Mouse (Mus musculus) MEL (cell line): ENCODE data around the gene Fgf16.

Source experiments
- CTCF ChIP-seq, 3 experiments: IDR thresholded peaks in 2 of 3; conservative IDR thresholded peaks in 1 of 3; 2 replicates each; pipeline ENCODE4 v1.5.1; 2011 to 2012; ENCODE audit warnings: low read length in 3 of 3, low read depth in 2 of 3, mild to moderate bottlenecking in 2 of 3, improper control_type of control experiment in 1 of 3, inconsistent platforms in 1 of 3, mixed read lengths in 1 of 3, moderate library complexity in 1 of 3; ENCODE audit not compliant: control insufficient read depth in 1 of 3, insufficient read depth in 1 of 3, poor library complexity in 1 of 3, severe bottlenecking in 1 of 3
- ELF1 ChIP-seq: IDR thresholded peaks from 2 replicates; pipeline ENCODE4 v1.6.1; 2014; ENCODE audit warnings: low read depth, mild to moderate bottlenecking, inconsistent platforms, low read length, improper control_type of control experiment, moderate library complexity
- EP300 ChIP-seq, 2 experiments: IDR thresholded peaks; 2 replicates each; pipeline ENCODE4 v1.6.1; 2011; ENCODE audit warnings: improper control_type of control experiment in 2 of 2, low read length in 2 of 2, low read depth in 1 of 2, mild to moderate bottlenecking in 1 of 2
- POLR2A ChIP-seq, 2 experiments: IDR thresholded peaks; 2 replicates each; pipeline ENCODE4 v1.6.1; 2011 to 2012; ENCODE audit warnings: low read length in 2 of 2, mild to moderate bottlenecking in 2 of 2, control low read depth in 1 of 2, improper control_type of control experiment in 1 of 2, low read depth in 1 of 2, moderate library complexity in 1 of 2; ENCODE audit not compliant: control insufficient read depth in 1 of 2, insufficient read depth in 1 of 2, poor library complexity in 1 of 2

- TF ChIP-seq POLR2A (IDR thresholded peaks at IDR 0.05; ENCODE audit: control insufficient read depth in 1 of 2, insufficient read depth in 1 of 2, low read depth in 1 of 2, low read length in 2 of 2, poor library complexity in 1 of 2): no peak
- no peak for TF ChIP-seq CTCF (IDR thresholded peaks at IDR 0.05 in 2 of 3, conservative IDR thresholded peaks at IDR 0.05 in 1 of 3; ENCODE audit: control insufficient read depth in 1 of 3, insufficient read depth in 1 of 3, low read depth in 2 of 3, low read length in 3 of 3, poor library complexity in 1 of 3, severe bottlenecking in 1 of 3)
- TF ChIP-seq EP300 (IDR thresholded peaks at IDR 0.05; ENCODE audit: low read depth in 1 of 2, low read length in 2 of 2): no peak
- no peak for TF ChIP-seq ELF1
Measured at GRCm38 (mm10) chrX:105773281-105773680, 9.2 kb downstream of the Fgf16 start.
